Mouse (Mus musculus) megakaryocyte, embryonic 14.5 days (primary cell): ENCODE results near the gene Cacna2d4.

Experiments
- FLI1 ChIP-seq: IDR thresholded peaks from 2 replicates; pipeline ENCODE4 v1.6.1; 2012; ENCODE audit warnings: low read length, inconsistent platforms, mixed read lengths
- GATA1 ChIP-seq: IDR thresholded peaks from 3 replicates; pipeline ENCODE4 v1.6.1; 2012; ENCODE audit warnings: mixed read lengths, low read length, inconsistent platforms, borderline replicate concordance

- TF ChIP-seq FLI1 (no peak), GATA1 (no peak)
These were observed 3.9 kb downstream of the Cacna2d4 start for GRCm38 (mm10) chr6:119240256-119240655.
